Mouse (Mus musculus): ENCODE results near the gene Mrps18c. TPM values are rescaled to one million over a fixed set of nuclear protein-coding genes. Genes with fewer than 3 reads are reported as not detected.

Gene Mrps18c
- polyA plus RNA-seq (2015; fragmentation: Illumina TruSeq; extraction: RNeasy Lipid Tissue Mini Kit (QIAGEN cat#74804); ENCODE audit: low read depth, low replicate concordance): 94.7 TPM

DNA sequence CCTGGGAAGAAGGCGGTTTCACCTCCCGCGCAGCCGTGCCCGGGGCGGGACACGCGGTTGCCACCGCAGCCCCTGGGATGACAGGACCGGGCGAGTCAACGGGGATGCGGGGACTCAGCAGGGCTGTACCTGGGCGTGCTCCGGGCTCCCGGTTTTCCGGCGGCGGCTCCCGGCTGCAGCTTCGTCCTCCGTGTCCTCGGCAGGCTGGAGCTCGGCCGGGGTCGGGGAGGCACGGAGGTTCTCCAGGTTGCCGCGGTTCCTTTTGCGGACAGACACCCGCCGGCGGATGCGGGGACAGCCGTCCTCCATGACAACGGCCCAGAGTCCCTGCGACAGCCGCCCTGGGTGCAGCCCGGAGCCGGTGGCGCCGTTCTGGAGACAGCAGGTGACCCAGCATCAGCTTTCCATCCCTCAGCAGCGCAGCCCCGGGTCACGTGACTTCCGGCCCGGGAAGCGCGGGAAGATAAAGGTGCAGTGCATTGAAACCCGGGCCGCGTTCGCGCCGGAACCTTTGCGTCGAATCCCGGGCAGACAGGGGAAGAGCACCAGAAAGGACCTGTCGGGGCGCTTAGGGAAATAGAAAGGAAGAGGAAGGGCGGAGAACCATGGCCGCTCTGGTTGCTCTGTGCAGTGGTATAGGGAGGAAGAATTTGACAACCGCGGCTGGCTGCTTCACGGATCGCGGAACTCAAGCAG, at the start of gene Mrps18c, which contains the start of gene Helq:
Gene Mrps18c, plus strand, starts transcription at position 463 of the 696 bp plus-strand sequence.
Gene Helq, minus strand, starts transcription at position 434 of the 696 bp plus-strand sequence.

DNA sequence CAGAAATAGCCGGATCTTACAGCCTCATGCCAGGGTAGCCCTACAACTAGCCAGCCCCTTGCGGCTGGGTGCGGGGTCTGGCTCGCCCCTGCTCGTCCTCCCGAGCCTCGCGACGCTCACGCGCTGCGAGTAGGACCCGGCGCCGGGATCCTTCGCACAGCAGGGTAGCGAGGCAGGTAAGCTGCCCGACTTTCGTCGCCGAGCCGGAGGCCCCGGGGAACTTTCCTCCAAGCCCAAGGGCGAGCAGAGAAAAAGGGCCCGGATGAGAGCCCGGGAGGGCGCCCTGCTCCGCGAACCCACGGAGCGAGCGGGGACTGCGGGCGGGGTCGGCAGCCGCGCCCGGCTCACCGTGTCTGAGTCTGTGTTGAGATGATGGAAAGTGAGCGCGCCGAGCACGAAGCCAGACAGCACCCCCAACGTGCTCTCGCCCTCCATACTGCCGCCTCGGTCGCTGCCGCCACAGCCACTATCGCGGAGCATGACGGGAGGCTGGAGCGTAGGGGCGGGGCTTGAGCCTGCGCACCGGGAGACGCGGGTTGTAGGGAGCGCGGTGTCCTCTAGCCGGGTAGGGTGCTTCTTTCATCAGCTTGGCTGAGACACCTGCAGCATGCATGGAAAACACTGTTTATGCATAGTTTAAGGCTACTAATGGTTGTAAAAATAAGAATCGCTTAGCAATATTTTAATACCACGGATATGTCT, 22.2 kb downstream of the Mrps18c start, which contains the start of gene Abraxas1:
Gene Abraxas1, minus strand, starts transcription at position 483 of the 702 bp plus-strand sequence.

DNA sequence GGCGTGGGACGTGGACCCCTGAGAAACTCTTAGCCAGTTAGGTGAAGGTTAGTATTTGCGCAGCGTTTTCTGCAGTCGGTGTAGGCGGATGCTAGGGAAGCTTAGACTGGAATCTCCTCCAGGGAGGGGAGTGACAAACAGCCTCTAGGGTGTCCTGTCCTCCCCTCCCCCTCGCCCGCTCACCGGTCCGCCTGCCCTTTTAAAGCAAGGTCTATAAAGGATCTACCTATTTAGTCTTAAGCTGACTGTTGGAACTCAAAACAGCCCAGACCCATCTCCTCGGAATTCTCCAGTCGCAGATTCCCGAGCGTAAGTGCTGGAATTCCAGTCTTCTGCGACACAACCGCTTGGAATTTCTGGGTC, 47.0 kb downstream of the Mrps18c start, which contains the start of gene Gpat3:
Gene Gpat3, plus strand, starts transcription at position 229 of the 363 bp plus-strand sequence.

Other genes starting within 250 kb of the Mrps18c start
- gene Plac8, start 226.4 kb upstream of the Mrps18c start, polyA plus RNA-seq (2015; fragmentation: Illumina TruSeq; extraction: RNeasy Lipid Tissue Mini Kit (QIAGEN cat#74804); ENCODE audit: low read depth, low replicate concordance): not detected
- 117 TPM for gene Coq2, start 123.5 kb upstream of the Mrps18c start, polyA plus RNA-seq (2015; fragmentation: Illumina TruSeq; extraction: RNeasy Lipid Tissue Mini Kit (QIAGEN cat#74804); ENCODE audit: low read depth, low replicate concordance)
- 1.2 TPM for gene Hpse, start 78.9 kb upstream of the Mrps18c start, polyA plus RNA-seq (2015; fragmentation: Illumina TruSeq; extraction: RNeasy Lipid Tissue Mini Kit (QIAGEN cat#74804); ENCODE audit: low read depth, low replicate concordance)
- gene Helq, start within 50 bp of the Mrps18c start, polyA plus RNA-seq (2015; fragmentation: Illumina TruSeq; extraction: RNeasy Lipid Tissue Mini Kit (QIAGEN cat#74804); ENCODE audit: low read depth, low replicate concordance): 16.5 TPM
- 8.1 TPM for gene Abraxas1, start 22.3 kb downstream of the Mrps18c start, polyA plus RNA-seq (2015; fragmentation: Illumina TruSeq; extraction: RNeasy Lipid Tissue Mini Kit (QIAGEN cat#74804); ENCODE audit: low read depth, low replicate concordance)
- gene Gpat3, start 47.1 kb downstream of the Mrps18c start, polyA plus RNA-seq (2015; fragmentation: Illumina TruSeq; extraction: RNeasy Lipid Tissue Mini Kit (QIAGEN cat#74804); ENCODE audit: low read depth, low replicate concordance): 6.3 TPM